Mouse (Mus musculus) bone marrow, adult 2 months (tissue): ENCODE measurements around the gene Zbtb21.

Source experiments
- CTCF ChIP-seq: fragments of 200-500 bp; IDR thresholded peaks from 2 replicates; pipeline ENCODE4 v1.5.1; 2011; ENCODE audit warnings: low read length, control low read depth; ENCODE audit not compliant: control insufficient read depth, insufficient read depth
- POLR2A ChIP-seq: fragments of 200-500 bp; IDR thresholded peaks from 2 replicates; pipeline ENCODE4 v1.6.1; 2011; ENCODE audit warnings: low read depth, mild to moderate bottlenecking, control low read depth, low read length, borderline replicate concordance; ENCODE audit not compliant: control insufficient read depth

DNA sequence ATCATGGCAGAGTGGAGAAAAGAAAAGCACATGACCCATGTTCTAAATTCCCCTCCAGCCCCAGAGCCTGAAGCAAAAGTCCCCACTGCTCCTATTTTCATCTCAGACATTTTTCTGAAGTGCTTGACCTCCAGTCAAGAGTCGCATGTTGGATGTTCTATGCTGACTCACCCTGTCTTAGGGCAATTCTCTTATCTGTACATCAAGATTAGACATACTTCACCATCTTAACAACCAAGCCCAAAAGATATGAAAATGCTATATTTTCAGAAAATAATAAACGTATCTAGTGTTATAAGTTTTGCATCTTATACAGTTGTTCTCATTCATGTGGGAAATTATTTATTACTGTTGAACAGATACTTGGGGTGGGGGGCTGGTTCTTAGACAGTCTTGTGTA is 36.7 kb downstream of the Zbtb21 start:
- TF ChIP-seq CTCF (no peak), POLR2A (no peak)
